Mouse (Mus musculus) T-helper 1 cell (primary cell): ENCODE results near the gene Gm20809.
"Not testable (repeated sequence)": the region's sequence is repeated elsewhere in the genome, so short reads cannot be mapped to it uniquely, and the experiment has no call there.

ENCODE experiments used
- in situ Hi-C: fragments of 300-600 bp; cut with MboI, MseI; formaldehyde crosslinking; loops from one replicate; pipeline ENCODE4 v1.15.1; 2025; ENCODE audit warnings: high pct_unique_total_duplicates

Gm20809 gene

GRCm38 (mm10) chrY:24454757-24455156 lies at the start of gene Gm20809:
Gm20809 (plus strand) TSS chrY:24455057.
- in situ Hi-C loops: not testable (repeated sequence)
